Mouse (Mus musculus): ENCODE results near the gene Mpv17.

GRCm38 (mm10) chr5:31153516-31154151, 417 bp downstream of the Mpv17 start:
- TF ChIP-seq POLR2A (IDR thresholded peaks at IDR 0.05; ENCODE audit: insufficient read length, low read depth) (no peak), MAX (IDR thresholded peaks at IDR 0.05; ENCODE audit: low read depth) (no peak), POLR2AphosphoS2 (IDR thresholded peaks at IDR 0.05; ENCODE audit: insufficient read length, low read depth) (no peak), TCF12 (IDR thresholded peaks at IDR 0.05; ENCODE audit: insufficient read depth, poor library complexity, severe bottlenecking) (no peak), MYOD1 (IDR thresholded peaks at IDR 0.05; ENCODE audit: control insufficient read depth in 1 of 3, insufficient read length in 2 of 3, low read depth in 2 of 3) (peak in 1 of 3 experiments; percentile 17), CEBPB (IDR thresholded peaks at IDR 0.05; ENCODE audit: insufficient read depth, poor library complexity, severe bottlenecking) (no peak), MYOG (IDR thresholded peaks at IDR 0.05; ENCODE audit: control insufficient read depth in 1 of 3, insufficient read depth in 1 of 3, insufficient read length in 2 of 3, low read depth in 2 of 3) (no peak), SRF (IDR thresholded peaks at IDR 0.05; ENCODE audit: control insufficient read depth, insufficient read length, low read depth) (no peak), E2F4 (IDR thresholded peaks at IDR 0.05; ENCODE audit: insufficient read depth) (no peak), USF1 (IDR thresholded peaks at IDR 0.05; ENCODE audit: low read depth) (no peak)

Data from myocyte (in vitro differentiated cells).